Mouse (Mus musculus): ENCODE data around the gene Dph2. TPM values are rescaled to one million over a fixed set of nuclear protein-coding genes. Genes with fewer than 3 reads are reported as not detected.

Dph2 gene
- polyA plus RNA-seq, 1 experiment: not detected

- WGBS: 83% methylated on average over 5 of the region's 5 CpGs
- no peak overlapping the region for H3K4me3 ChIP-seq (ENCODE audit: insufficient read depth, low read depth, low read length)
- H3K27ac ChIP-seq (ENCODE audit: insufficient read depth, low read depth, low read length): no peak overlapping the region
Observed at GRCm38 (mm10) chr4:117844467-117844866, 47.4 kb downstream of the Dph2 start.

GRCm38 (mm10) chr4:117843101-117843500, 48.7 kb downstream of the Dph2 start:
- Histone ChIP-seq H3K4me1 (ENCODE audit: control insufficient read depth, insufficient read depth, low read length) (peaks cover 3% of the 10 kb centered on the region; the same call in 1 of the 2 replicates), H3K4me3 (ENCODE audit: insufficient read depth, low read depth, low read length) (no peak overlapping the region), H3K27ac (ENCODE audit: insufficient read depth, low read depth, low read length) (no peak overlapping the region)
- 82% methylated on average over 5 of the region's 5 CpGs for WGBS
- TF ChIP-seq POLR2A (IDR thresholded peaks at IDR 0.05; ENCODE audit: insufficient read depth, low read depth, low read length) (no peak), CTCF (IDR thresholded peaks at IDR 0.05; ENCODE audit: insufficient read depth, low read depth, low read length) (no peak)

More at GRCm38 (mm10) chr4:117844467-117844866, 47.4 kb downstream of the Dph2 start:
- no peak for TF ChIP-seq POLR2A (IDR thresholded peaks at IDR 0.05; ENCODE audit: insufficient read depth, low read depth, low read length)
- no peak for TF ChIP-seq CTCF (IDR thresholded peaks at IDR 0.05; ENCODE audit: insufficient read depth, low read depth, low read length)
- H3K4me1 ChIP-seq (ENCODE audit: control insufficient read depth, insufficient read depth, low read length): peaks cover 10% of the 10 kb centered on the region

- Histone ChIP-seq H3K27ac (ENCODE audit: insufficient read depth, low read depth, low read length) (no peak overlapping the region), H3K4me1 (ENCODE audit: control insufficient read depth, insufficient read depth, low read length) (no peaks in the 10 kb centered on the region), H3K4me3 (ENCODE audit: insufficient read depth, low read depth, low read length) (no peak overlapping the region)
- TF ChIP-seq POLR2A (IDR thresholded peaks at IDR 0.05; ENCODE audit: insufficient read depth, low read depth, low read length) (no peak), CTCF (IDR thresholded peaks at IDR 0.05; ENCODE audit: insufficient read depth, low read depth, low read length) (no peak)
- 78% methylated on average over 3 of the region's 3 CpGs for WGBS
Observed at GRCm38 (mm10) chr4:117841566-117841965, 50.3 kb downstream of the Dph2 start.

- no peak overlapping the region for H3K27ac ChIP-seq (ENCODE audit: insufficient read depth, low read depth, low read length)
- H3K4me3 ChIP-seq (ENCODE audit: insufficient read depth, low read depth, low read length): no peak overlapping the region
- WGBS: 97% methylated on average over 5 of the region's 5 CpGs
- TF ChIP-seq POLR2A (IDR thresholded peaks at IDR 0.05; ENCODE audit: insufficient read depth, low read depth, low read length) (no peak), CTCF (IDR thresholded peaks at IDR 0.05; ENCODE audit: insufficient read depth, low read depth, low read length) (no peak)
- no peaks in the 10 kb centered on the region for H3K4me1 ChIP-seq (ENCODE audit: control insufficient read depth, insufficient read depth, low read length)
Observed at GRCm38 (mm10) chr4:117840821-117841220, 51.0 kb downstream of the Dph2 start.

GRCm38 (mm10) chr4:117839366-117839765, 52.5 kb downstream of the Dph2 start:
- WGBS: 89% methylated on average over 6 of the region's 6 CpGs
- TF ChIP-seq CTCF (IDR thresholded peaks at IDR 0.05; ENCODE audit: insufficient read depth, low read depth, low read length) (no peak), POLR2A (IDR thresholded peaks at IDR 0.05; ENCODE audit: insufficient read depth, low read depth, low read length) (no peak)

More at GRCm38 (mm10) chr4:117839366-117839765, 52.5 kb downstream of the Dph2 start:
- Histone ChIP-seq H3K27ac (ENCODE audit: insufficient read depth, low read depth, low read length) (no peak overlapping the region), H3K4me1 (ENCODE audit: control insufficient read depth, insufficient read depth, low read length) (peaks cover 2% of the 10 kb centered on the region; the same call in 1 of the 2 replicates), H3K4me3 (ENCODE audit: insufficient read depth, low read depth, low read length) (no peak overlapping the region)

Other genes with a start within 250 kb of the Dph2 start
- not detected in 2 replicates for gene Dmap1, start 209.8 kb downstream of the Dph2 start, polyA plus RNA-seq (2012; ENCODE audit: insufficient read depth, insufficient read length, low replicate concordance, missing spikeins)
- gene Gm12845, start 167.6 kb downstream of the Dph2 start, polyA plus RNA-seq (2012; ENCODE audit: insufficient read depth, insufficient read length, low replicate concordance, missing spikeins): not detected in 2 replicates
- not detected in 2 replicates for gene Klf17, start 126.4 kb downstream of the Dph2 start, polyA plus RNA-seq (2012; ENCODE audit: insufficient read depth, insufficient read length, low replicate concordance, missing spikeins)
- gene Slc6a9, start 57.5 kb downstream of the Dph2 start, polyA plus RNA-seq (2012; ENCODE audit: insufficient read depth, insufficient read length, low replicate concordance, missing spikeins): not detected in 2 replicates
- not detected in 2 replicates for gene Ccdc24, start 19.5 kb downstream of the Dph2 start, polyA plus RNA-seq (2012; ENCODE audit: insufficient read depth, insufficient read length, low replicate concordance, missing spikeins)
- not detected in 2 replicates for gene B4galt2, start 8.5 kb downstream of the Dph2 start, polyA plus RNA-seq (2012; ENCODE audit: insufficient read depth, insufficient read length, low replicate concordance, missing spikeins)
- gene Atp6v0b, start 4.7 kb downstream of the Dph2 start, polyA plus RNA-seq (2012; ENCODE audit: insufficient read depth, insufficient read length, low replicate concordance, missing spikeins): not detected in 2 replicates
- 213 TPM in 1 of 2 replicates, not detected in the other for gene Ipo13, start 23.0 kb upstream of the Dph2 start, polyA plus RNA-seq (2012; ENCODE audit: insufficient read depth, insufficient read length, low replicate concordance, missing spikeins)
- gene Artn, start 37.7 kb upstream of the Dph2 start, polyA plus RNA-seq (2012; ENCODE audit: insufficient read depth, insufficient read length, low replicate concordance, missing spikeins): not detected in 2 replicates
- gene St3gal3, start 242.9 kb upstream of the Dph2 start, polyA plus RNA-seq (2012; ENCODE audit: insufficient read depth, insufficient read length, low replicate concordance, missing spikeins): not detected in 2 replicates